Mouse (Mus musculus) left cerebral cortex, adult 18-20 months (tissue): ENCODE data around the gene Tsr3. TPM values are rescaled to one million over a fixed set of nuclear protein-coding genes. Genes with fewer than 3 reads are reported as not detected.
A peak's percentile ranks its signal among the peaks of the same experiment; 100 is the strongest.
"Not testable (repeated sequence)": the region's sequence is repeated elsewhere in the genome, so short reads cannot be mapped to it uniquely, and the experiment has no call there.

ENCODE experiments used
- DNase-seq, 2 experiments: peaks; one replicate each; pipeline ENCODE4 v3.0.0; 2021 to 2022; ENCODE audit warnings: low spot score in 2 of 2, mixed read lengths in 1 of 2
- long read RNA-seq, 2 experiments: library from polyadenylated mRNA; stranded (forward); transcript quantifications; one replicate each; pipeline ENCODE4 v2.0.0; 2021
- total RNA-seq, 2 experiments: library from RNA; stranded (reverse); gene quantifications; 2 replicates each; pipeline ENCODE4 v1.2.3; 2021

The Tsr3 gene
- 10 to 100 TPM; 21.0 to 24.3 TPM for total RNA-seq
- long read RNA-seq, experiment 1, transcript Tsr3-201 (6 exons, 1,192 nt) = major isoform, 16 of 37 reads
- long read RNA-seq, experiment 1, partial matches to known transcripts = 6 of 37 reads
- long read RNA-seq, experiment 1, other reads (novel, unspliced or antisense) = 15 of 37 reads
- long read RNA-seq, experiment 2, transcript Tsr3-201 (6 exons, 1,192 nt) = major isoform, 20 of 39 reads
- long read RNA-seq, experiment 2, partial matches to known transcripts = 6 of 39 reads
- long read RNA-seq, experiment 2, other reads (novel, unspliced or antisense) = 13 of 39 reads

- DNase-seq = peak; percentile 85 to 87
Measured at GRCm38 (mm10) chr17:25239695-25240636, at the start of gene Tsr3, which contains the start of gene Gnptg. Gene Tsr3 (plus strand): TSS chr17:25240170. Gene Gnptg (minus strand): TSS chr17:25240124.

DNA sequence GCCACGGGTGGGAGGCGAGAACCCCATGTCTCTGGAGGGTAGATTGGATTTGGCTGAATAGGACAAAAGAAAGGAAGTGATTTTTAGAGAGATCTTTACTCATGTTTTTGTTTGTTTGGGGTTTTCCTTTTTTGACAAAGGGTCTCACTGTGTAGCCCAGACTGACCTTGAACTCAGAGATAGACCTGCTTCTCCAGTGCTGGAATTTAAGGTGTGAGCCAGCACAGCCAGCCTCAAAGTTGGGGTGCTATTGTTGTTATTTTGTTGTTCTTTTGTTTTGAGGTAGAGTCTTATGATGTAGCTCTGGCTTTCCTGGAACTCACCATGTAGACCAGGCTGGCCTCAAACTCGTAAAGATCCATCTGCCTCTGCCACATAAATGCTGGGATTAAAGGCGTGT, 37.6 kb upstream of the Tsr3 start:
- DNase-seq = no peak

- DNase-seq = no peak
Measured at GRCm38 (mm10) chr17:25210006-25210405, 30.0 kb upstream of the Tsr3 start.

DNA sequence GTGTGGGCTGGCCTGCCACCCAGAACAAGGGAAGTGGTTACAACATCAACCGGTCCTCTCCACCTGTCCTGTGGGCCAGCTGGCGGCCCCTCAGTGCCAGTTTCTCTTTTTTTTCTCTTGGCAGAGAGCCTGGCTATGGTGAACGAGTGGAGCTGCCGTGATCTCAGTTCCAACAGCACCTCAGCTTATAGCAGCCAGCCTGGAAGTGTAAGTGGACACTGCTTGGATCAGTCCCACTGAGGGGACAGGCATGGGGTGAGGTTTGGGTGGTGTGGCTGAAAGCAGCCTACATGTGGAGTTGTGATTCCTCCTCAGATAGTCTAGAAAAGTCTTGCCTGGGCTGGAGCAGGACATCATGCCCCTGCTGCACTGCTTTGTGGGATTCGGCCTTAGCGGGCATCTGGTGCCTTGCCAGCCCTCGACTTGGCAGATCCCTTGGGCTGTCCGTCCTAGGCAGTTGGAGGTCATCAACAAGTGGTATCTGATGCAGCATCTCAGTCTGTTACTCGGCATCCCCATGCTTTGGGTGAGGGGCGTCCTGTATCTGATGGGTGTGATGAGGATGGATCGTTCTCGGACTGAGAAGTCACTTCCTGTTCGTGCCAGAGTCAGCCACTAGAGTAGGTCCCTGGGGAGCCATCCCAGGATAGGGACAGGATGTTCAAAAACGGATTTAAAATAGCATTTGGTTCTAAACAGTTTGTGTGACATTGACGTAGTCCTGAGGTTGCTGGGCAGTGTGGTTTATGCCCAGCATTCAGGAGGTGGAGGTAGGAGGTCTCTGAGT, 29.1 kb upstream of the Tsr3 start:
- no peak for DNase-seq

DNA sequence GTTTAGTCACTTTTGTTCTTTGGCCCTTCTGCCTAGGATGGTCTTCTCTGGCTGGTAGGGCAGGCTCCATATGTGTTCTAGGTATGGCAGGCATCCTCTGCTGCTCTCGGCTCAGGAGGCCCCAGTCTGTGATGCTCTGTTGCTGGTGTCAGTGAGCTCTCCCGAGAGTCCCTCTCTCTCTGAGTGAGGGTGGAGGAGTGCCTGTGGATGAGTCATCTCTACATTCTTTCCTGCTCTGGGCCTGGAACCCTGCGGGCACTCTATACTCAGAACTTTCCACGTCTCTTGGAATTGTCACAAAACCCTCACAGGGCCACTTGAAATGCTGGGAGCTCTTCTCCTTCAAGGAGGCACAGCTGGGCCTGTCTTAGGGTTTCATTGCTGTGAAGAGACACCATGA, 28.3 kb upstream of the Tsr3 start:
- DNase-seq = no peak

DNA sequence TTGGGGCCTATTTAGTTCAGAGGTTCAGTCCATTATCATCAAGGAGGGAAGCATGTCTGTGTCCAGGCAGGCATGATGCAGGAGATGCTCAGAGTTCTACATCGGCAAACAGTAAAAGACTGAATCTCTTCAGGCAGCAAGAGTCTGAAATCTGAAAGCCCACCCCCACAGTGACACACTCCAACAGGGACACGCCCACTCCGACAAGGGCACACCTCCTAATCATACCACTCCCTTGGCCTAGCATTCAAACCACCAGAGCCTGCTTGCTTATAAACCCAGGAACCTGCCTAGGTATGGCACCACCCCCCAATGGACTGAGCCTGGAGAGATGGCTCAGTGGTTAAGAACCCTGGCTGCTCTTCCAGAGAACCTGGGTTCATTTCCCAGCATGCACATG, 24.5 kb upstream of the Tsr3 start:
- no peak for DNase-seq

- no peak for DNase-seq
Measured at GRCm38 (mm10) chr17:25218967-25219366, 21.0 kb upstream of the Tsr3 start.

DNA sequence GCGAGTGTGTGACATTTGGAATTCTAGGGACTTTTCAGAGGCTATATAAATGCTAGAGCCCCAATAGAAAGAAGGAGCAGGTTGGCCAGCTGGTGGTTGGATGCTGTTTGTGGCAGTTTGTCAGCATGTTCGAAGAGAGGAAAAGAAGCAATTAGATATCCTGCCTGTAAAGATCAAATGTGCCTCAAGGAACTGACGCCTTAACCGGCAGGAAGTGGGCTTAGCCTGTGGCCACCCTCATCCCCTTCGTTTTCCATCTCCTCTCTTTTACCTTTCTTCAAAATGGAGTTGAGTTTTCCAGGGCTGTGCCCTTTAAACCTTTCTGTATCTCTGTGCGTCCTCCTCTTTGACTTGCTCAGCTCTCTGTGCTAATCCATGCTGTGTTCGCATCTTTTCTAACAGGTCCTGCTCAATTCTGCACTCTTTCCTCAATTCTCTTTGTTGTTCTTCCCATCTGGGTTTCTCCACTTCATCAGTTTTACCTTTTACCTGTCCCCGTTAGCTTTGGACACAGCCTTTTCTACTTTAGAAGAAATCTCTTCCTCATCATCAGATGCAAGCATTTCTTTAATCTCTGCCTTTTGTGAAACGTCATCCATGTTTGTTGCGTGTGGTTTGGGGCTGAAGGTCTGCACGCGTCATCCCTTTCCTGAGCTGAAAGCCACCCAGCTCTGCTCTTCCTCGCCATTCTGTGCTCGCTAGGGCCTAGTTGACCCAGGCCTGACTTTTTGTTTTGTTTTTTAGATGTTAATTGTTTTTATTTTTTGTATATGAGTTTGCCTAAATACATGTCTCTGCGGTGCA, 20.3 kb upstream of the Tsr3 start:
- no peak for DNase-seq

GRCm38 (mm10) chr17:25220746-25221145, 19.2 kb upstream of the Tsr3 start:
- no peak for DNase-seq

DNA sequence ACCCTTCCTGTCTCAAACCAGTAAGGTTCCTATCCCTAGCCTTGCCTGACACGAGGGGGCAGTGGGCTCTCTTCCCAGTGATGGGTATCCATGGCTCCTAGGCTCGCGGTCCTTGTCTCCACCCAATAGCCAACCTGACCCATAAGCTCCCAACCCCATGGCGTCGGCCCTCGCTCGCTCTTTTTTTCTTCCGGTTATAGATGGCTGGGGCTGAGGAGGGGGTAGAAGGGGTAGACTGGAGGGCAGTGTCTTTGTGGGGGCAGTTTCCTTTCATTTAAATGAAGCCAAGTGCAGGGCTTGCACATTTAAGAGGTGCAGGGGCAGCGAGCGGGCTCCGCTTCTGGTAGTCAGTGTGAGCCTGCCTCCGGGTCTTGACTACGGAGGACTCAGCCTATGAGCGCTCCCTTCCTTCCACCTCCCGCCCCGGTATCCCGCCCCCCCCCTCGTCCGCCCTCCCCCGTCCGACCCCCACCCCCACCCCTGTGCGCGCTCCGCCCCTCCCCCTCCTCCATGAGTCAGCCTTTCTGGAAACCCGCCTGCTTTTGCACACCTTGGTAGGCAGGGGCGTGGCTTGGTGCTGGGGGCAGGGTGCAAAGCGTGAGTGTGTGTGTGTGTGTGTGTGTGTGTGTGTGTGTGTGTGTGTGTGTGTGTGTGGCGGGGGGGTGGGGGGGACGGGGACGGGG, 18.0 kb upstream of the Tsr3 start:
- peak; percentile 35 to 42 for DNase-seq

- peak in 1 of 2 experiments; percentile 24 for DNase-seq
Measured at GRCm38 (mm10) chr17:25222504-25222940, 17.4 kb upstream of the Tsr3 start.

DNA sequence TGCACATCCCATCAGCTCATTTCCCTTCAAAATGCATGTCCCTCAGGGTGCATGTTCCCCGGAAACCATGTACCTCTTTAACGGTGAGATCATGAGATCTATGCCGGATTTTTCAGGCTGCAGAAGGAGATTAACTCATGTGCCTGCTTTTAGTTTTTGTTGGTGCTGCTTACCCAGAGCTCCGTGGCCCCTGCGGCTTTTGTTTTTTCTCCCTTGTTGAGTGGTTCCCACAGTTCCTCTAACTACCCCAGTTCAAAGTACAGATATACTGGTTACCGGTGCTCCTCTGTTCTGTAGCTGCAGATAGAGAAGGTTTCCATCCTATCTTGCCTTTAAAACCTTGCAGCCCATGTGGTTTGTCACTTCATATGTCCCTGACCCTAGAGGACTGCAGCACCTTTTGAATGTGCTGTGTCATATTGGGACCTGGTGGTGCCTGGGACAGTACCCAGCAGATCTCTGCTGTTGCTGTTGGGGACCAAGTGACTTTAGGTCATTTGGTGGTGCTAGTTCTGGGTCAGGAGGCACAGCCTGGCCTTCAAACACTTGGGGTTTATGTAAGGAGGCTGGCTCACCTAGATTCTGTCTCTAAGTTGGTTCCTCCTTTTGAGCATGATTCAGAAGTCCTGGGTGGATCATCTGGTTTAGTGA, 16.9 kb upstream of the Tsr3 start:
- no peak for DNase-seq

GRCm38 (mm10) chr17:25224586-25225222, 15.3 kb upstream of the Tsr3 start:
- no peak for DNase-seq

DNA sequence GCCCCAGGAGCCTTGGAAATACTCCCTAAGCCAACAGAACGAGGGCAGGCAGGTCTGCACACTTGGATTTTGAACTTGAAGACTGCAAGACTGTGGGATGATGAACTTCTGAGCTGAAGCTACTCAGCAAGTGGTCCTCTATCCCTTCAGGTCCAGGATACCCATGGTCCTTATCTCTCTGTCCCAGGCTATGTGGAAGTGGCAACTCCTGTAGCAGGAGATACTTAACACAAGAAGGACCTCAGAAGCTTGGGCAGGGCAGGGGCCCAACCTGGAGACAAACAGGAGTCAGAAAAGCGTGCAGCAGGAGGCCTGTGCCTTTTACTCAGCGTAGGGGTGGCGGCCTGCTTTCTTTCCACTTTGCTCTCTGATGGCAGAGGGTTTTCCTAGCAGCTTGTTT, 14.3 kb upstream of the Tsr3 start:
- DNase-seq = no peak

DNA sequence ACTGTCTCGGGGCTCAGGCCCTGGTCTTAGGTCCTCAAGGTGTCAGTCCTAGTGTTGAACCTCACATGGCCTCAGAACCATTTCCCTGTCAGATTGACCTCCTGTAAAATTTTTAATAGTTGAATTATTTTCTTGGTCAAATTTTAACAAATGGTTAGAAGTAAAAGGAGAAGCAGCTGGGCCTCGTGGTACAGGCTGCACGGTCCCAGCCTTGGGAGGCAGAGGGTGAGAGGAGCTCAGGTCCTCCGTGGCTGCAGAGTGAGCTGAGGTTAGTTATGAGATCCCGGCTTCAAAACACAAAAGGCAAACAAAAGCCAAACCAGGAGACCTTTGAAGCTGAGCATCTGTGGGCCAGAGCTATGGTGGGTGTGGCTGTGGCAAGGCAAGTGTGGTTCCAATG, 12.0 kb upstream of the Tsr3 start:
- no peak for DNase-seq

DNA sequence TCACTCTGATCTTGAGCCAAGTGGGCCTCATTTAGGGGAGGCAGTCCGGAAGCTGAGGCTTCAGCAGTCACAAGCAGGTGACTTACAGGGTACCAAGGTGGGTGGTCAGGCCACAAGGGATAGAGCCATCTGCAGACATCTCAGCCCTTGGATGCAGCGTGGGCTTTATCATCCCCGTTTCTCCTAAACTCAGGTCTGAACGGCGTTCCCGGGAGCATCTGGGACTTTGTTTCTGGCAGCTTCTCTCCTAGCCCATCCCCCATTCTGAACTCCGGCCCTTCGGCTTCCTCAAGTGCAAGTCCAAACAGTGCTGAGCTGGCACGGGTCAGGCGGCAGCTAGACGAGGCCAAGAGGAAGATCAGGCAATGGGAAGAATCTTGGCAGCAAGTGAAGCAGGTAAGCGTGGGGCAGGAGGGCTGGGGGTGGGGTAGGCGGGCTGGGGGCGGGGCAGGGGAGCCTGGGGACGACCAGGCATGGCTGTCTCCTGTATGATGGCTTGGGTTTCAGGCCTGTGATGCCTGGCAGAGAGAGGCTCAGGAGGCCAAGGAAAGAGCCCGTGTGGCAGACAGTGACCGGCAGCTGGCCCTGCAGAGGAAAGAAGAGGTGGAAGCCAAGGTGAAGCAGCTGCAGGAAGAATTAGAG, 9.8 kb upstream of the Tsr3 start:
- DNase-seq = not testable (repeated sequence)

- no peak for DNase-seq
Measured at GRCm38 (mm10) chr17:25230700-25231099, 9.3 kb upstream of the Tsr3 start.

DNA sequence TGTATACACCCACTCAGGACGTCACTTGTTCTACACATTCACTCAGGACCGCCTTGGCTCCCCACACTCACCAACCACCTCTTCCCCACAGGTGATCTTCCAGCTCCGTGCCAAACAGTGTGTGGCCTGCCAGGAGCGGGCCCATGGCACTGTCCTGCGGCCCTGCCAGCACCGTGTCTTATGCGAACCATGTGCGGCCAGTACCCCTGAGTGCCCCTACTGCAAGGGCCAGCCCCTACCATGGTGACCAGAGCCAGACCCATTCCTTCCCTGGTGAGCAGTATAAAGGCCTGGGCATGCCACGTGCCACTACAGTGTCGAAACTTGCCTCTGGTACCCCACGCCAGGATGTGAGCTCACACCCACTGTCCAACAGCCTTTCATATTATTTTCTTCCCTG, 8.3 kb upstream of the Tsr3 start:
- not testable (repeated sequence) for DNase-seq
